Mouse (Mus musculus) embryonic fibroblast, embryonic 13.5 days (primary cell): ENCODE data around the gene Mkrn3. TPM values are rescaled to one million over a fixed set of nuclear protein-coding genes. Genes with fewer than 3 reads are reported as not detected.

Experiments used
- H3K27ac ChIP-seq: 2 replicates; pipeline ENCODE4 v1.5.1; 2012; ENCODE audit warnings: low read length, control low read depth, inconsistent platforms; ENCODE audit not compliant: insufficient read depth
- H3K4me1 ChIP-seq: 2 replicates; pipeline ENCODE4 v1.6.1; 2011; ENCODE audit warnings: low read length; ENCODE audit not compliant: control insufficient read depth, insufficient read depth
- H3K4me3 ChIP-seq: 2 replicates; pipeline ENCODE4 v1.5.1; 2011; ENCODE audit warnings: mild to moderate bottlenecking, control low read depth, low read length; ENCODE audit not compliant: insufficient read depth
- CTCF ChIP-seq: IDR thresholded peaks from 2 replicates; pipeline ENCODE4 v1.5.1; 2011; ENCODE audit warnings: mild to moderate bottlenecking, control low read depth, low read length, moderate library complexity, borderline replicate concordance; ENCODE audit not compliant: insufficient read depth
- POLR2A ChIP-seq: IDR thresholded peaks from 2 replicates; pipeline ENCODE4 v1.6.1; 2011; ENCODE audit warnings: low read depth, mild to moderate bottlenecking, control low read depth, low read length, moderate library complexity
- polyA plus RNA-seq: library from polyadenylated mRNA; stranded (reverse); fragments of >200 nt; gene quantifications from 2 replicates; pipeline ENCODE4 v1.2.4, GENCODE M21; 2011; ENCODE audit warnings: low read depth; ENCODE audit not compliant: missing spikeins, insufficient read length

Gene Mkrn3
- polyA plus RNA-seq, 1 experiment = 1.0 TPM

GRCm38 (mm10) chr7:62428337-62428736 is 8.4 kb upstream of the Mkrn3 start:
- H3K27ac ChIP-seq = no peak overlapping the region
- TF ChIP-seq POLR2A = no peak
- no peak for TF ChIP-seq CTCF
- no peaks in the 10 kb centered on the region for H3K4me1 ChIP-seq
- H3K4me3 ChIP-seq = no peak overlapping the region

- no peak overlapping the region for H3K27ac ChIP-seq
- H3K4me3 ChIP-seq = no peak overlapping the region
- TF ChIP-seq CTCF (no peak), POLR2A (no peak)
- no peaks in the 10 kb centered on the region for H3K4me1 ChIP-seq
These were observed 3.3 kb upstream of the Mkrn3 start for GRCm38 (mm10) chr7:62423210-62423609.

- Histone ChIP-seq H3K27ac (no peak overlapping the region), H3K4me3 (no peak overlapping the region), H3K4me1 (no peaks in the 10 kb centered on the region)
- no peak for TF ChIP-seq CTCF
- no peak for TF ChIP-seq POLR2A
These were observed 627 bp upstream of the Mkrn3 start for GRCm38 (mm10) chr7:62420566-62420965.

- Histone ChIP-seq H3K4me1 (no peaks in the 10 kb centered on the region), H3K27ac (no peak overlapping the region), H3K4me3 (peak overlapping the region; percentile 80)
- no peak for TF ChIP-seq POLR2A
- no peak for TF ChIP-seq CTCF
These were observed 840 bp downstream of the Mkrn3 start for GRCm38 (mm10) chr7:62419105-62419492.

GRCm38 (mm10) chr7:62418346-62418745 is 1.6 kb downstream of the Mkrn3 start:
- Histone ChIP-seq H3K4me3 (no peak overlapping the region), H3K27ac (no peak overlapping the region), H3K4me1 (no peaks in the 10 kb centered on the region)
- TF ChIP-seq POLR2A = no peak
- TF ChIP-seq CTCF = no peak

GRCm38 (mm10) chr7:62416173-62416572 is 3.8 kb downstream of the Mkrn3 start:
- H3K27ac ChIP-seq = no peak overlapping the region
- no peak overlapping the region for H3K4me3 ChIP-seq
- H3K4me1 ChIP-seq = no peaks in the 10 kb centered on the region
- TF ChIP-seq POLR2A = no peak
- TF ChIP-seq CTCF = no peak

DNA sequence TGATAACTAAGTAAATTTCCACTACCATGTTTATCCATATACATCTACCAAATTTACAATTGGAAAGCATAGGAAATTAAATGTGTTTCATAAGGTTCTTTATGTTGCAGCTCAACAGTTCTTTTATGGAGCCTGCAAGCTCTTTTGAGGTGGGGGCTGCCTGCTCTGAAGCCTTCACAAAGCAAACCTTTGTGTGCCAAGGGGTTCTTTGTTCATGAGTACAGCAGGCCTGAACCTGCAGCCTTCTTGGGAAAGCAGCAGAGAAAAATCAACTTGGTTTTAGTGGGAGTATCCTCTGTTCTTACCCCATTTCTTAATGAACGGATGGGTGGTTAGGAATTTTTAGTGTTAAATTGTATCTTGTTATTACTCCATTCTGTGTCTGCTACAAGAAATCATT is 4.7 kb downstream of the Mkrn3 start:
- no peaks in the 10 kb centered on the region for H3K4me1 ChIP-seq
- TF ChIP-seq CTCF (no peak), POLR2A (no peak)
- H3K4me3 ChIP-seq = no peak overlapping the region
- no peak overlapping the region for H3K27ac ChIP-seq

- H3K4me3 ChIP-seq = no peak overlapping the region
- TF ChIP-seq POLR2A (no peak), CTCF (no peak)
- H3K4me1 ChIP-seq = no peaks in the 10 kb centered on the region
- no peak overlapping the region for H3K27ac ChIP-seq
These were observed 12.1 kb downstream of the Mkrn3 start for GRCm38 (mm10) chr7:62407803-62408202.

DNA sequence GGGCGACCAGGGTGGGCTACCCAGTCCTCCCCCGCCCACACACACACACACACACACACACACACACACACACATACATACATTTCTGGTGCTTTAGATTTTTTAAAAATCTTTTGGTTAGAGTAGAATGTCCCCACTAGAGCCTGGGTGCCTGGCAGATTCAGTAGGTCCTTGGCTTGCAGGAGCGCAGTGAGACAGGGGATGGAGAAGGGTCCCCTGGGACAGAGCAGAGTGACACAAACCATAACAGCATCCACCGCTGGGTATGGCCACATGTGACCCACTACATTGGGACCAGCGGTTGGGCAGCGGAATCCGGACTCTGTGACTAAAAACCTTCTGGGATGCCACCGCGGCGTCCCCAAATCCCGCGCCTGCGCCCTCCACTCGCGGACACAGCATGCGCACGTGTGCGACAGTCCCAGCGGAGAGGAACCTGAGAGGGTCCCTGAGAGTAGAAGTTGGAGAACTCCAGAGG is 13.3 kb downstream of the Mkrn3 start:
- no peak overlapping the region for H3K4me3 ChIP-seq
- no peaks in the 10 kb centered on the region for H3K4me1 ChIP-seq
- no peak for TF ChIP-seq CTCF
- no peak for TF ChIP-seq POLR2A
- no peak overlapping the region for H3K27ac ChIP-seq

DNA sequence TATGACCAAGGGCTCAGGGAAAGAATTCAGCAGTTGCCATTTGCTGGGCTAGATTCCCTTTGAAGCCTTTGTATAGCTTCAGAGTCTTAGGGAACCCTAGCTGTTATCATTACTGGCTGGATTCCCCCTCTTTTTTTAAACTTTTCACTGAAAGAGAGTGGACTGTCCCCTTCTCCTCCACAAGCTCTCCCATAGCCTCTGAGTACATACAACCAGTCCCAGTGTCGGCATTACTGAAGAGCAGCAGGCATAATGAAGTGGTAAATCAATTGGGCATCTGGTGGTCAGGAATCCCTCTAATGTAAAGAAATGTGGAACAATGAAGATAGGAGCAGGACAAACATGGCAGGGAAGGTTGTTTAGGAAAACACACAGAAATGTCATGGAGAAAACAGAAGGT is 27.7 kb downstream of the Mkrn3 start:
- H3K27ac ChIP-seq = no peak overlapping the region
- H3K4me1 ChIP-seq = no peaks in the 10 kb centered on the region
- TF ChIP-seq CTCF (no peak), POLR2A (no peak)
- H3K4me3 ChIP-seq = no peak overlapping the region

DNA sequence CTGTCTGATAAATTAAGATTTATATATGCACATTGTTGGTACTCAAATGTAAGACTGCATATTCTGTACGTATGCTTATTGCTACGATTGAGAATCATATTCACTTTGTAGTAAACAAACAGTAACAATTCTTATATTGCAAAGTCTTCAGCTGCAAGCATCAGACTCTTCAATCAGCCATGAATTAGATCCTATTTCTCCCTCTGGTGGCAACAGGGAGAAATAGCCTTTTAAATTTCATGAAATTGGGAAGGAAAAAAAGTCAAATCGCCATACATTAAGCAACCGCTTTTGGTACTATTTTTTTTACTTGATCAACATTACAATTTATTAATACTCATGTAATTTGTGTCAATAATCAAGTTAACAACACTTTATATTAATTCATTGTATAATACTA is 31.6 kb downstream of the Mkrn3 start:
- H3K27ac ChIP-seq = no peak overlapping the region
- TF ChIP-seq CTCF (no peak), POLR2A (no peak)
- H3K4me3 ChIP-seq = no peak overlapping the region
- H3K4me1 ChIP-seq = no peaks in the 10 kb centered on the region

GRCm38 (mm10) chr7:62382391-62382790 is 37.5 kb downstream of the Mkrn3 start:
- Histone ChIP-seq H3K4me1 (no peaks in the 10 kb centered on the region), H3K4me3 (no peak overlapping the region), H3K27ac (no peak overlapping the region)
- TF ChIP-seq CTCF (no peak), POLR2A (no peak)
